Comparison of ENCODE assay signal across 7 mouse cellular contexts in genomic region chr1:118627781-118628464, GRCm38 (mm10). TPM values are rescaled to one million over a fixed set of nuclear protein-coding genes. Genes with fewer than 3 reads are reported as not detected.
A peak's percentile ranks its signal among the peaks of the same experiment; 100 is the strongest.
DNase-seq lines count a peak whose midpoint lies in the region; ATAC-seq and TF ChIP-seq lines count a peak whose summit lies in the region.

Gene Tfcp2l1, plus strand, starts transcription at chr1:118627945.

- peaks cover 3% of the 10 kb centered on the region; the same call in 1 of the 2 replicates for H3K4me1 ChIP-seq in hindbrain, postnatal 0 days (ENCODE audit: insufficient read depth, low read length)
- peaks cover 12% of the 10 kb centered on the region for H3K4me1 ChIP-seq in limb, embryonic 15.5 days
- peaks cover 9% of the 10 kb centered on the region for H3K4me1 ChIP-seq in midbrain, embryonic 16.5 days (ENCODE audit: control insufficient read depth, insufficient read depth, low read length)

- under 1% methylated on average over 48 of the region's 48 CpGs for WGBS in hindbrain, postnatal 0 days
- WGBS in limb, embryonic 15.5 days, result under 1% methylated on average over 42 of the region's 48 CpGs
- under 1% methylated on average over 47 of the region's 48 CpGs for WGBS in midbrain, embryonic 16.5 days

- H3K9me3 ChIP-seq in hindbrain, postnatal 0 days (ENCODE audit: low read length), result no peaks in the 10 kb centered on the region
- no peaks in the 10 kb centered on the region for H3K9me3 ChIP-seq in limb, embryonic 15.5 days
- H3K9me3 ChIP-seq in midbrain, embryonic 16.5 days (replicated peaks; ENCODE audit: control insufficient read depth, low read length, poor library complexity, severe bottlenecking), result no peaks in the 10 kb centered on the region

- H3K4me3 ChIP-seq in hindbrain, postnatal 0 days (ENCODE audit: low read length), result peak within 1 kb of the TSS; percentile 56
- peak within 1 kb of the TSS; percentile 51 for H3K4me3 ChIP-seq in limb, embryonic 15.5 days
- H3K4me3 ChIP-seq in midbrain, embryonic 16.5 days (ENCODE audit: low read depth, low read length), result peak within 1 kb of the TSS; percentile 59

- H3K27ac ChIP-seq in hindbrain, postnatal 0 days, result no peak within 1 kb of the TSS
- H3K27ac ChIP-seq in limb, embryonic 15.5 days, result no peak within 1 kb of the TSS
- no peak within 1 kb of the TSS for H3K27ac ChIP-seq in midbrain, embryonic 16.5 days (ENCODE audit: low read length)

- no peaks in the 10 kb centered on the region for H3K27me3 ChIP-seq in hindbrain, postnatal 0 days (ENCODE audit: insufficient read depth, low read length)
- H3K27me3 ChIP-seq in limb, embryonic 15.5 days, result peaks cover 19% of the 10 kb centered on the region
- no peaks in the 10 kb centered on the region; the same call in 1 of the 2 replicates for H3K27me3 ChIP-seq in midbrain, embryonic 16.5 days (ENCODE audit: control insufficient read depth, insufficient read depth, low read depth, low read length)

- H3K36me3 ChIP-seq in hindbrain, postnatal 0 days (ENCODE audit: insufficient read depth, low read length), result no peaks in the 10 kb centered on the region
- H3K36me3 ChIP-seq in limb, embryonic 15.5 days, result no peaks in the 10 kb centered on the region
- H3K36me3 ChIP-seq in midbrain, embryonic 16.5 days (ENCODE audit: control insufficient read depth, insufficient read depth, low read length), result no peaks in the 10 kb centered on the region

- H3K4me2 ChIP-seq in hindbrain, postnatal 0 days (ENCODE audit: low read depth, low read length), result peak within 1 kb of the TSS; percentile 99
- peak within 1 kb of the TSS; percentile 97 for H3K4me2 ChIP-seq in limb, embryonic 15.5 days
- peak within 1 kb of the TSS; percentile 98 for H3K4me2 ChIP-seq in midbrain, embryonic 16.5 days (ENCODE audit: low read length)

- peak; percentile 85 to 88 for DNase-seq in adrenal gland, postnatal 36 days
- DNase-seq in embryo, embryonic 10 days (ENCODE audit: low spot score), result peak; percentile 80
- peak; percentile 77 for DNase-seq in gastrocnemius, postnatal 14 days
- peak; percentile 78 for DNase-seq in hindbrain, postnatal 0 days (ENCODE audit: low spot score)
- peak; percentile 33 to 75 for DNase-seq in spleen, postnatal 10 days (ENCODE audit: low spot score in 2 of 2)

- ATAC-seq in hindbrain, postnatal 0 days, result peak; percentile 88
- no peak for ATAC-seq in limb, embryonic 15.5 days (ENCODE audit: insufficient number of reproducible peaks, low FRiP score, low TSS enrichment, low read depth)
- ATAC-seq in midbrain, embryonic 16.5 days, result peak; percentile 92

- H3K9ac ChIP-seq in hindbrain, postnatal 0 days (replicated peaks; ENCODE audit: low read length), result peak within 1 kb of the TSS; percentile 51
- H3K9ac ChIP-seq in limb, embryonic 15.5 days, result peak within 1 kb of the TSS; percentile 31; the same call in 1 of the 2 replicates
- H3K9ac ChIP-seq in midbrain, embryonic 16.5 days (ENCODE audit: low read depth, low read length), result peak within 1 kb of the TSS; percentile 68

- intact Hi-C loops in gastrocnemius, postnatal 14 days (cut with DNase I; ENCODE audit: low total_unique reads), result no loop called here

- TF ChIP-seq CTCF in hindbrain, postnatal 0 days (IDR thresholded peaks at IDR 0.05; ENCODE audit: low read depth), result peak; percentile 41

RNA-seq across cellular contexts. Expression of gene Tfcp2l1, which starts in this region (rescaled TPM):
- total RNA-seq in adrenal gland, postnatal 36 days (2021), result under 1 TPM; 0.83 to 0.89 TPM
- total RNA-seq in gastrocnemius, postnatal 14 days (2021), result 1 to 10 TPM in 1 of 2 experiments, under 1 TPM in 1; 0.41 to 1.8 TPM
- total RNA-seq in hindbrain, postnatal 0 days (2014; rRNA removed), result 2.3 and 2.8 TPM in 2 replicates
- polyA plus RNA-seq in hindbrain, postnatal 0 days (2015; fragmentation: Nextera tagmentation; extraction: Ambion mirVana), result 0.68 and 0.90 TPM in 2 replicates
- 0.52 and 0.58 TPM in 2 replicates for polyA plus RNA-seq in limb, embryonic 15.5 days (2015; fragmentation: Nextera tagmentation; extraction: Ambion mirVana)
- polyA plus RNA-seq in midbrain, embryonic 16.5 days (2015; fragmentation: Nextera tagmentation; extraction: Ambion mirVana), result 0.34 and 0.42 TPM in 2 replicates

Comparison
In these comparisons a context has a peak if more than half of its experiments do, and no peak if none do; other contexts are left out.
1. Peak in DNase-seq in adrenal gland, postnatal 36 days; RNA of the gene not detected or under 1 TPM.
2. Peak in ATAC-seq, H3K4me3 ChIP-seq, H3K9ac ChIP-seq and H3K4me2 ChIP-seq in midbrain, embryonic 16.5 days; RNA of the gene not detected or under 1 TPM.